In the genomic region with DNA sequence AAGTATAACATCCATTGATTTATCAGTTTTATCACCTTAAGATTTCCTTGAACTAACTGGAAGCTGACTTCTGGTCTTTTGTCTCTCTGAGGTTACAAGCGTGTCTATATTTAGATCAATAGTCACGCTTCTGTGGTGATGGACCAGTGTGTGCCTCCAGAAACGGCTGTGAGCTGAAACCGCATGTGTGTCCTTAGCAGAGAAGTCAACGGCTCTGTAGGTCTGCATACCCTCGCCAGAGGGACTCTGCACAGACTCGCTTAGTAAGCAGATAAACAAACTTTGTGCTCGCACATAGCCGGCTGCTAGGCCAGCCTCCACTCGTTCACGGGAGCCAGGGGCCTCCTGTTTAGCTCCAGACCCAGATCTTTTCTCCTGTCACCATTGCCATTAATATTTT, we compare ENCODE assay signal across 10 mouse cellular contexts. TPM values are rescaled to one million over a fixed set of nuclear protein-coding genes. Genes with fewer than 3 reads are reported as not detected.
DNase-seq lines count a peak whose midpoint lies in the region; ATAC-seq and TF ChIP-seq lines count a peak whose summit lies in the region.
"Had no signal": no experiment of that assay in that cellular context is flagged by ENCODE, and none has a peak within 500 bp of the region (broad histone marks: within the 10 kb centered on the region; RNA-seq: fewer than 3 reads in every experiment).

No protein-coding gene starts in this region.

- no peak overlapping the region for H3K27ac ChIP-seq in lung, embryonic 14.5 days (ENCODE audit: low read depth)
- H3K27ac ChIP-seq in heart, embryonic 14.5 days (replicated peaks in 1 of 2; ENCODE audit: control insufficient read depth in 1 of 2, insufficient read depth in 1 of 2, low read depth in 2 of 2, low read length in 2 of 2) = peak overlapping the region; percentile 46 to 48

- H3K4me2 ChIP-seq in lung, embryonic 14.5 days = no peak overlapping the region
- H3K4me2 ChIP-seq in heart, embryonic 14.5 days (ENCODE audit: low read length) = peak overlapping the region; percentile 36; the same call in 1 of the 2 replicates

- H3K36me3 ChIP-seq in lung, embryonic 14.5 days (ENCODE audit: insufficient read depth) = no peaks in the 10 kb centered on the region
- H3K36me3 ChIP-seq in heart, embryonic 14.5 days (ENCODE audit: control insufficient read depth, insufficient read depth, low read length) = no peaks in the 10 kb centered on the region

- H3K4me3 ChIP-seq in lung, embryonic 14.5 days (ENCODE audit: low read depth, low read length) = no peak overlapping the region
- H3K4me3 ChIP-seq in heart, embryonic 14.5 days (ENCODE audit: control insufficient read depth in 1 of 2, insufficient read depth in 1 of 2, low read depth in 1 of 2, low read length in 2 of 2) = no peak overlapping the region

- H3K4me1 ChIP-seq in lung, embryonic 14.5 days (ENCODE audit: insufficient read depth) = 0 out of 2 replicates have a peak, but pooled peaks cover 7% of the 10 kb centered on the region
- peaks cover 12 to 15% of the 10 kb centered on the region in 2 experiments for H3K4me1 ChIP-seq in heart, embryonic 14.5 days (ENCODE audit: control insufficient read depth in 2 of 2, insufficient read depth in 2 of 2, low read length in 2 of 2)

- ATAC-seq in lung, embryonic 14.5 days (ENCODE audit: insufficient read depth) = no peak
- no peak for ATAC-seq in heart, embryonic 14.5 days (ENCODE audit: insufficient number of reproducible peaks, insufficient read depth, low FRiP score, low read depth)
- 0 out of 2 replicates have a peak, but pooled peaks have one; percentile 14 for ATAC-seq in monocyte, adult 5-6 weeks (replicated peaks; ENCODE audit: insufficient number of reproducible peaks, low FRiP score, low TSS enrichment, poor library complexity, severe bottlenecking)
- ATAC-seq: forebrain, embryonic 14.5 days had no signal

- H3K27me3 ChIP-seq in lung, embryonic 14.5 days (ENCODE audit: insufficient read depth, low read length) = no peaks in the 10 kb centered on the region
- no peaks in the 10 kb centered on the region for H3K27me3 ChIP-seq in heart, embryonic 14.5 days (ENCODE audit: control insufficient read depth, insufficient read depth, low read length)

- no peaks in the 10 kb centered on the region for H3K9me3 ChIP-seq in lung, embryonic 14.5 days (ENCODE audit: low read depth, low read length)
- H3K9me3 ChIP-seq in heart, embryonic 14.5 days (ENCODE audit: control insufficient read depth, low read length) = no peaks in the 10 kb centered on the region

- WGBS in lung, embryonic 14.5 days = 33% methylated on average over 11 of the region's 11 CpGs
- 25% methylated on average over 11 of the region's 11 CpGs for WGBS in heart, embryonic 14.5 days

- TF ChIP-seq CTCF in lung, embryonic 14.5 days (IDR thresholded peaks at IDR 0.05; ENCODE audit: low read depth) = no peak

- DNase-seq in lung, embryonic 14.5 days = peak; percentile 29
- DNase-seq in lung, postnatal 14 days = no peak
- peak; percentile 57 for DNase-seq in T-cell, adult 2 months (ENCODE audit: low spot score)
- DNase-seq in gastrocnemius, postnatal 25 days = no peak
- DNase-seq in right cerebral cortex, postnatal 14 days = no peak
- no peak for DNase-seq in cerebellum, adult 8-10 months
- DNase-seq: lung, postnatal 36 days had no signal

- H3K9ac ChIP-seq in lung, embryonic 14.5 days = no peak overlapping the region
- peak overlapping the region; percentile 35; the same call in 1 of the 2 replicates for H3K9ac ChIP-seq in heart, embryonic 14.5 days (ENCODE audit: low read length)

RNA-seq across cellular contexts. Expression of gene Wdr26, which starts 15.0 kb away (rescaled TPM):
- polyA plus RNA-seq in lung, embryonic 14.5 days (2014; fragmentation: Nextera tagmentation; extraction: Ambion mirVana) = 43.7 and 47.3 TPM in 2 replicates
- polyA plus RNA-seq in heart, embryonic 14.5 days (2014; fragmentation: Nextera tagmentation; extraction: Ambion mirVana) = 46.6 and 47.7 TPM in 2 replicates
- 228 to 273 TPM (median 242 TPM) in 3 replicates for total RNA-seq in monocyte, adult 5-6 weeks (2017)
- 10 to 100 TPM; 93.9 to 99.4 TPM for total RNA-seq in gastrocnemius, postnatal 25 days (2021)

Comparison
In these comparisons a context has a peak if more than half of its experiments do, and no peak if none do; other contexts are left out.
1. DNase-seq: peak in lung, embryonic 14.5 days (single experiment) and T-cell, adult 2 months (single experiment); none in lung, postnatal 14 days (single experiment), gastrocnemius, postnatal 25 days (single experiment), right cerebral cortex, postnatal 14 days (single experiment) and cerebellum, adult 8-10 months (single experiment).